Mouse (Mus musculus): Measurements from ENCODE around the gene Col25a1. TPM values are rescaled to one million over a fixed set of nuclear protein-coding genes. Genes with fewer than 3 reads are reported as not detected.

Col25a1 gene
- polyA plus RNA-seq, 1 experiment from 2014 or later = 6.9 TPM

GRCm38 (mm10) chr3:130128564-130128963, 2.7 kb upstream of the Col25a1 start:
- ATAC-seq (ENCODE audit: low FRiP score) = peak; percentile 59; the same call in 1 of the 2 replicates

GRCm38 (mm10) chr3:130129635-130130206, 1.6 kb upstream of the Col25a1 start:
- no peak for ATAC-seq (ENCODE audit: low FRiP score)
- WGBS = 64% methylated on average over 10 of the region's 10 CpGs
- no peak overlapping the region for H3K27ac ChIP-seq (replicated peaks)

More at GRCm38 (mm10) chr3:130128564-130128963, 2.7 kb upstream of the Col25a1 start:
- Histone ChIP-seq H3K9ac (replicated peaks) (no peak overlapping the region), H3K27ac (replicated peaks) (no peak overlapping the region), H3K4me3 (replicated peaks) (no peak overlapping the region), H3K9me3 (replicated peaks) (no peaks in the 10 kb centered on the region), H3K27me3 (replicated peaks) (no peaks in the 10 kb centered on the region), H3K36me3 (no peaks in the 10 kb centered on the region), H3K4me1 (peaks cover 9% of the 10 kb centered on the region; the same call in 1 of the 2 replicates), H3K4me2 (no peak overlapping the region)
- WGBS = 62% methylated on average over 11 of the region's 11 CpGs

GRCm38 (mm10) chr3:130137204-130137603, 5.9 kb downstream of the Col25a1 start:
- no peak overlapping the region for H3K27ac ChIP-seq (replicated peaks)
- no peaks in the 10 kb centered on the region for H3K9me3 ChIP-seq (replicated peaks)
- H3K4me1 ChIP-seq = no peaks in the 10 kb centered on the region
- no peak overlapping the region for H3K4me3 ChIP-seq (replicated peaks)
- ATAC-seq (ENCODE audit: low FRiP score) = no peak
- no peaks in the 10 kb centered on the region for H3K36me3 ChIP-seq
- no peaks in the 10 kb centered on the region for H3K27me3 ChIP-seq (replicated peaks)
- no peak overlapping the region for H3K4me2 ChIP-seq
- H3K9ac ChIP-seq (replicated peaks) = no peak overlapping the region

More at GRCm38 (mm10) chr3:130129635-130130206, 1.6 kb upstream of the Col25a1 start:
- peaks cover 9% of the 10 kb centered on the region; the same call in 1 of the 2 replicates for H3K4me1 ChIP-seq
- H3K36me3 ChIP-seq = no peaks in the 10 kb centered on the region
- no peaks in the 10 kb centered on the region for H3K9me3 ChIP-seq (replicated peaks)
- H3K9ac ChIP-seq (replicated peaks) = no peak overlapping the region
- H3K4me3 ChIP-seq (replicated peaks) = no peak overlapping the region
- no peak overlapping the region for H3K4me2 ChIP-seq
- H3K27me3 ChIP-seq (replicated peaks) = no peaks in the 10 kb centered on the region

GRCm38 (mm10) chr3:130137640-130138039, 6.3 kb downstream of the Col25a1 start:
- ATAC-seq (ENCODE audit: low FRiP score) = no peak
- Histone ChIP-seq H3K9me3 (replicated peaks) (no peaks in the 10 kb centered on the region), H3K27me3 (replicated peaks) (no peaks in the 10 kb centered on the region), H3K4me3 (replicated peaks) (no peak overlapping the region), H3K9ac (replicated peaks) (no peak overlapping the region), H3K4me1 (no peaks in the 10 kb centered on the region), H3K27ac (replicated peaks) (no peak overlapping the region), H3K36me3 (no peaks in the 10 kb centered on the region), H3K4me2 (no peak overlapping the region)
- 83% methylated on average over 3 of the region's 3 CpGs for WGBS

- no peak overlapping the region for H3K4me2 ChIP-seq
- H3K4me3 ChIP-seq (replicated peaks) = no peak overlapping the region
- no peaks in the 10 kb centered on the region for H3K36me3 ChIP-seq
- H3K27me3 ChIP-seq (replicated peaks) = no peaks in the 10 kb centered on the region
- H3K4me1 ChIP-seq = no peaks in the 10 kb centered on the region
- ATAC-seq (ENCODE audit: low FRiP score) = no peak
- H3K27ac ChIP-seq (replicated peaks) = no peak overlapping the region
- no peak overlapping the region for H3K9ac ChIP-seq (replicated peaks)
- H3K9me3 ChIP-seq (replicated peaks) = no peaks in the 10 kb centered on the region
- 64% methylated on average over 12 of the region's 12 CpGs for WGBS
Measured at GRCm38 (mm10) chr3:130145874-130146273, 14.6 kb downstream of the Col25a1 start.

- Histone ChIP-seq H3K27me3 (replicated peaks) (no peaks in the 10 kb centered on the region), H3K4me3 (replicated peaks) (no peak overlapping the region), H3K36me3 (no peaks in the 10 kb centered on the region), H3K27ac (replicated peaks) (no peak overlapping the region), H3K4me1 (no peaks in the 10 kb centered on the region), H3K9ac (replicated peaks) (no peak overlapping the region), H3K9me3 (replicated peaks) (no peaks in the 10 kb centered on the region), H3K4me2 (no peak overlapping the region)
- ATAC-seq (ENCODE audit: low FRiP score) = no peak
- 42% methylated on average over 8 of the region's 8 CpGs for WGBS
Measured at GRCm38 (mm10) chr3:130147827-130148226, 16.5 kb downstream of the Col25a1 start.

- H3K36me3 ChIP-seq = no peaks in the 10 kb centered on the region
- H3K4me1 ChIP-seq = no peaks in the 10 kb centered on the region
- no peak for ATAC-seq (ENCODE audit: low FRiP score)
- no peak overlapping the region for H3K4me3 ChIP-seq (replicated peaks)
- 88% methylated on average over 1 of the region's 1 CpGs for WGBS
- H3K9me3 ChIP-seq (replicated peaks) = no peaks in the 10 kb centered on the region
- H3K4me2 ChIP-seq = no peak overlapping the region
- no peaks in the 10 kb centered on the region for H3K27me3 ChIP-seq (replicated peaks)
- no peak overlapping the region for H3K27ac ChIP-seq (replicated peaks)
- H3K9ac ChIP-seq (replicated peaks) = no peak overlapping the region
Measured at GRCm38 (mm10) chr3:130149180-130149579, 17.9 kb downstream of the Col25a1 start.

GRCm38 (mm10) chr3:130153117-130153516, 21.8 kb downstream of the Col25a1 start:
- Histone ChIP-seq H3K9me3 (replicated peaks) (no peaks in the 10 kb centered on the region), H3K4me3 (replicated peaks) (no peak overlapping the region), H3K27me3 (replicated peaks) (no peaks in the 10 kb centered on the region), H3K36me3 (no peaks in the 10 kb centered on the region), H3K27ac (replicated peaks) (no peak overlapping the region), H3K9ac (replicated peaks) (no peak overlapping the region), H3K4me2 (no peak overlapping the region), H3K4me1 (no peaks in the 10 kb centered on the region)
- ATAC-seq (ENCODE audit: low FRiP score) = no peak
- 82% methylated on average over 3 of the region's 3 CpGs for WGBS

- H3K4me1 ChIP-seq = no peaks in the 10 kb centered on the region
- WGBS = 75% methylated on average over 3 of the region's 3 CpGs
Measured at GRCm38 (mm10) chr3:130157551-130157950, 26.2 kb downstream of the Col25a1 start.

GRCm38 (mm10) chr3:130159906-130160305, 28.6 kb downstream of the Col25a1 start:
- H3K9me3 ChIP-seq (replicated peaks) = no peaks in the 10 kb centered on the region
- 77% methylated on average over 4 of the region's 4 CpGs for WGBS
- ATAC-seq (ENCODE audit: low FRiP score) = no peak

More at GRCm38 (mm10) chr3:130157551-130157950, 26.2 kb downstream of the Col25a1 start:
- Histone ChIP-seq H3K4me3 (replicated peaks) (no peak overlapping the region), H3K27me3 (replicated peaks) (no peaks in the 10 kb centered on the region), H3K36me3 (no peaks in the 10 kb centered on the region), H3K27ac (replicated peaks) (no peak overlapping the region), H3K4me2 (no peak overlapping the region), H3K9me3 (replicated peaks) (no peaks in the 10 kb centered on the region), H3K9ac (replicated peaks) (no peak overlapping the region)
- no peak for ATAC-seq (ENCODE audit: low FRiP score)

GRCm38 (mm10) chr3:130160902-130161301, 29.6 kb downstream of the Col25a1 start:
- Histone ChIP-seq H3K4me3 (replicated peaks) (no peak overlapping the region), H3K36me3 (no peaks in the 10 kb centered on the region), H3K4me2 (no peak overlapping the region), H3K9me3 (replicated peaks) (no peaks in the 10 kb centered on the region), H3K27ac (replicated peaks) (no peak overlapping the region), H3K9ac (replicated peaks) (no peak overlapping the region), H3K4me1 (no peaks in the 10 kb centered on the region), H3K27me3 (replicated peaks) (no peaks in the 10 kb centered on the region)
- ATAC-seq (ENCODE audit: low FRiP score) = no peak
- 21% methylated on average over 4 of the region's 4 CpGs for WGBS

More at GRCm38 (mm10) chr3:130159906-130160305, 28.6 kb downstream of the Col25a1 start:
- Histone ChIP-seq H3K4me2 (no peak overlapping the region), H3K27me3 (replicated peaks) (no peaks in the 10 kb centered on the region), H3K4me1 (no peaks in the 10 kb centered on the region), H3K9ac (replicated peaks) (no peak overlapping the region), H3K4me3 (replicated peaks) (no peak overlapping the region), H3K36me3 (no peaks in the 10 kb centered on the region), H3K27ac (replicated peaks) (no peak overlapping the region)

GRCm38 (mm10) chr3:130161323-130161917, 30.1 kb downstream of the Col25a1 start:
- H3K4me3 ChIP-seq (replicated peaks) = no peak overlapping the region
- no peaks in the 10 kb centered on the region for H3K9me3 ChIP-seq (replicated peaks)
- no peaks in the 10 kb centered on the region for H3K36me3 ChIP-seq
- H3K9ac ChIP-seq (replicated peaks) = no peak overlapping the region
- ATAC-seq (ENCODE audit: low FRiP score) = no peak
- H3K27ac ChIP-seq (replicated peaks) = no peak overlapping the region
- H3K4me1 ChIP-seq = no peaks in the 10 kb centered on the region
- H3K4me2 ChIP-seq = no peak overlapping the region
- WGBS = 25% methylated on average over 13 of the region's 13 CpGs
- H3K27me3 ChIP-seq (replicated peaks) = no peaks in the 10 kb centered on the region

All from neural tube, embryonic 15.5 days (tissue).